Comparison of ENCODE assay signal across 20 mouse cellular contexts in genomic region chr17:17883840-17884239, GRCm38 (mm10). TPM values are rescaled to one million over a fixed set of nuclear protein-coding genes. Genes with fewer than 3 reads are reported as not detected.
"Had no signal": no experiment of that assay in that cellular context is flagged by ENCODE, and none has a peak within 500 bp of the region (broad histone marks: within the 10 kb centered on the region; RNA-seq: fewer than 3 reads in every experiment).

Gene Fpr1, minus strand, starts transcription at chr17:17883940.

- H3K4me1 ChIP-seq: liver, embryonic 13.5 days; midbrain, embryonic 12.5 days; midbrain, embryonic 15.5 days; neural tube, embryonic 13.5 days had no signal

- H3K4me2 ChIP-seq: liver, embryonic 13.5 days; midbrain, embryonic 12.5 days; midbrain, embryonic 15.5 days; neural tube, embryonic 13.5 days had no signal

- H3K27me3 ChIP-seq: liver, embryonic 13.5 days; midbrain, embryonic 12.5 days; midbrain, embryonic 15.5 days; neural tube, embryonic 13.5 days had no signal

- ATAC-seq: intestine, postnatal 0 days; midbrain, embryonic 15.5 days had no signal

- H3K27ac ChIP-seq: kidney, postnatal 0 days; layer of hippocampus, adult 2 months; liver, embryonic 13.5 days; midbrain, embryonic 12.5 days; midbrain, embryonic 15.5 days; neural tube, embryonic 13.5 days; stomach, postnatal 0 days had no signal

- H3K36me3 ChIP-seq: liver, embryonic 13.5 days; midbrain, embryonic 12.5 days; midbrain, embryonic 15.5 days; neural tube, embryonic 13.5 days had no signal

- DNase-seq: kidney, adult 2 months; kidney, postnatal 25 days; layer of hippocampus, adult 9-11 months; liver, embryonic 13.5 days; lung, postnatal 36 days; thymus, adult 2 months; thymus, postnatal 25 days had no signal

- H3K4me3 ChIP-seq: layer of hippocampus, adult 2 months; liver, embryonic 13.5 days; midbrain, embryonic 12.5 days; midbrain, embryonic 15.5 days; myocyte; neural tube, embryonic 13.5 days had no signal

- H3K9me3 ChIP-seq: liver, embryonic 13.5 days; midbrain, embryonic 12.5 days; midbrain, embryonic 15.5 days; neural tube, embryonic 13.5 days had no signal

- H3K9ac ChIP-seq: liver, embryonic 13.5 days; midbrain, embryonic 12.5 days; midbrain, embryonic 15.5 days; neural tube, embryonic 13.5 days had no signal

RNA-seq across cellular contexts. Expression of gene Fpr1, which starts in this region (rescaled TPM):
- total RNA-seq: layer of hippocampus, adult 2 months; layer of hippocampus, postnatal 25 days; left cerebral cortex, adult 18-20 months; left cerebral cortex, postnatal 36 days had no signal
- polyA plus RNA-seq: intestine, embryonic 14.5 days; kidney, adult 2 months; limb, embryonic 11.5 days; midbrain, embryonic 12.5 days; myocyte had no signal
